Mouse (Mus musculus): ENCODE measurements around the gene Itpr2.

Itpr2 gene

DNA sequence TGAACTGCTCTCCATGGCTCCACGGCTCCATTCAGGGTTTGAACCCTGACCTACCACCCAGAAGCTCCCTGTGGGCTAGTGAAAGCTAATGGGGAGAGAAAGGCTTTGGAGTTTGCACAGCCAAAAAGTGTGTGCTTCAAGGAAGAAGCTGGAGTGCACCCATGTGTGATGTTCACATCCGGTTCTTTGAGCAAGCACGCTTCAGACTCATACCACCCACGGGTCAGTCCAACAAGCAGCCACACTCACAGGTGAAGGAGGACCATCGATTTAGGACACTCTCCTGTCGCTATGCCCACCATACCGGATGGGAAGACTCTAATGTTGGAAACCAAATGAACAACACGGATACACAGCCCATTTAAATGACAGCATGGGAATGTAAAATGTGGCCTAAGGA lies 9.5 kb upstream of the Itpr2 start:
- no peak for ATAC-seq (ENCODE audit: insufficient number of reproducible peaks, low FRiP score, low TSS enrichment)

GRCm38 (mm10) chr6:146509891-146510290 lies 7.9 kb upstream of the Itpr2 start:
- ATAC-seq (ENCODE audit: insufficient number of reproducible peaks, low FRiP score, low TSS enrichment): no peak

DNA sequence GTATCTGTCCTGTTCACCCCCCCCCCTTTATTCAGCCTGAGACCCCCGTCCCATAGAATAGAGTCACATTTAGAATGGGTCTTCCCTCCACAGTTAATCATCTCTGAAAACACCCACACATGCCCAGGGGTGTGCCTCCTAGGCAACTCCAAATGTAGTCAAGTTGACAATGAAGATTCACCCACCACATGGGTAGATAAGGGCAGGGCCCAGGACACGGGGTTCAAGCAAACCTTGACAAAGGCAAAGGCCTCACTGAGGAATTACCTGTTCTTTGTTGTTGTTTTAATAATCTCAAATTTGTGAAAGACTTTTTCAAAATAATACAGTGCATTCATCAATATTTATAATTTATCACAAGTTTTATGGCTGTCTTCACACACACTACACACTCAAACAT lies 2.4 kb upstream of the Itpr2 start:
- no peak for ATAC-seq (ENCODE audit: insufficient number of reproducible peaks, low FRiP score, low TSS enrichment)

GRCm38 (mm10) chr6:146502856-146503255 lies 833 bp upstream of the Itpr2 start:
- no peak for ATAC-seq (ENCODE audit: insufficient number of reproducible peaks, low FRiP score, low TSS enrichment)

DNA sequence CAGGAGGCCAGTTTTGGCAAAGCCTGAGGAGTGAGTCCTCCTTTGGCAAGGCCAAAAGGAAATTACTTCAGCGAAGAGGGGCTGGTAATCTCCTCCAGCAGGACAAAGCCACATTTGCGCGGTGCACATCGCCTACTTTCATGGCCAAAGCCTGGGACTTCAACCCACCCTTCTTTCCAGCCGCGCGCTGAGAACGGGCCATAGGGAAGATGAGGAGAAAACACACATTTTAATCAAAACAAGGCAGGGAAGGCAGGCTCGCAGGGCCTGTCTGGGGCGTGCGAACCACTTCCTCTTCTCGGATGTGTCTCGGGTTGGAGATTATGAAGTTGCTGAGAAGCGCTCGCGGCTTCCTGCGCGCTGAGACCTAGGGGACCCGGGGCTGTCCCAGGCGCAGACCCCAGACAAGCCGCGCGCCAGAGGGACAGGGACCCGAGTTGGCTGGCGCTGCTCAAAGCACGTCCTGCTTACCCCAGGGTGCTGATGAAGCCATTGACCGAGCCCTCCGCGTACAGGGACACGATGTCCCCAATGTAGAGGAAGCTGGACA lies 632 bp downstream of the Itpr2 start:
- peak; percentile 37; the same call in 1 of the 2 replicates for ATAC-seq (ENCODE audit: insufficient number of reproducible peaks, low FRiP score, low TSS enrichment)

DNA sequence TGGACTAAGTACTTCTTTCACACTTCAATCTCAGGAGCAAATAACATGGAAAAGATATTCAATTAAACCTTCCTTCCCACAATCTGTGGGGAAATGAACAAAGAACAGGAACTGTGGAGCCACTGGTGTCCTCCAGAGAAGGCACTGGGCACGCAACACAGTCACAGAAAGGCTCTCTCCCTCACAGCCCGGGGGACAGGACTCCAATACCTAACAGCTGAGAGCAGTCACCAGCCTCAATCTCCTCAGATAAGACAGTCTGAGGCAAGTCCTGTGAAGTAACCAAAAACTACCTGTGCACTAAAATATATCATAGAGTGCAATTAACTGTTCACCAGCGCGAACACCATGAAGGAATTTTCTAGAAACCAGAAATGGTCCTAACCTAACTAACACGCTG lies 1.3 kb downstream of the Itpr2 start:
- no peak for ATAC-seq (ENCODE audit: insufficient number of reproducible peaks, low FRiP score, low TSS enrichment)

DNA sequence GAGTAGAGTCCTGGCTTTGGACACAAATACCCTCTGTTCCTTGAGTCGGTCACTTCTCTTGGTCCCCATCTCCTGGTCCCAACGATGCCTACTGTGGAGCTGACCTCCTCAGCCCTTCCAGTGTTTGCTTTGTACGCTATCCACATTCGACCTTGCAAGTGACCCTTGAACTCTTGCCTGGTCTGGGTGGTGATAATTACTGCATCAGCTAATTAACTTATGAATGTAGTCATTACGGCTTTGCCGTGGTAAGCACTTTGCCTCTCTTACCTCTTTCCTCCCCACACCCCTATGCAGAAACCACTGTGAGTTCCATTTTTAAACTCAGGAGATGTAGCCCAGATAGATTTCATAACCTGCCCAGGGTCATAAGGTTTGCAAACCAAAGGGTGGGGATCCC lies 1.8 kb downstream of the Itpr2 start:
- ATAC-seq (ENCODE audit: insufficient number of reproducible peaks, low FRiP score, low TSS enrichment): no peak

DNA sequence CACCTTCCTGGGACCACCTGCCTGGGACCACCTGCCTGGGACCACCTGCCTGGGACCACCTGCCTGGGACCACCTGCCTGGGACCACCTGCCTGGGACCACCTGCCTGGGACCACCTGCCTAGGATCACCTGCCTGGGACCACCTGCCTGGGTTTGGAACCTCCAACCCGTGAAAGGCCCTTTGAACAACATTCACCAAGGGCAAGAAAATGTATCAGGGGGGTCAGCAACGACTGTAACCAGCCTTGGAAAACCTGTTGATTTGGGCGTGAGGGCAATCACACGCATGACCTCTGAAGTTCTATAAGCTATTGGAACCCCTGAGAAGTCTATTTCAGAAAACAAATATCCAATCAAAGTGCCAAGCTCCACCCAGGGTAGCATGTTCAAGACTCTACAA lies 2.5 kb downstream of the Itpr2 start:
- no peak for ATAC-seq (ENCODE audit: insufficient number of reproducible peaks, low FRiP score, low TSS enrichment)

DNA sequence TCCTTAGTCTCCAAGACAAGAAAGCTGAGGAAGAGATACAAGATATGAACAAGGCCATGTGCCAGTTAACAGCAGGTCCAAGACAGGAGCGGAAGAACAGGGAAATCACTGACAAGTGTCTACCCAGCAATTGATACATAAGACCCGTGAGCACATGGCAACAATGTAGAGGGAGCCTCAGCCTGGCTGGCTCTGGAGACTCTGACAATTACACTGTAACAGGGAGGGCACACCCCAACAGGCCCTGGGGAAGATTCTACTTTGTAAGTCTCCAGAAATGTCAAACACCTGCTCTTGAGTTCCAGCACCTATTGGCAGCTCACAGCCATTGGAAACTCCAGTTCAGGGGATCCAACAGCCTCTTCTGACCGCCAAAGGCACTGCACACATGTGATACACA lies 3.6 kb downstream of the Itpr2 start:
- no peak for ATAC-seq (ENCODE audit: insufficient number of reproducible peaks, low FRiP score, low TSS enrichment)

GRCm38 (mm10) chr6:146497866-146498265 lies 4.2 kb downstream of the Itpr2 start:
- no peak for ATAC-seq (ENCODE audit: insufficient number of reproducible peaks, low FRiP score, low TSS enrichment)

DNA sequence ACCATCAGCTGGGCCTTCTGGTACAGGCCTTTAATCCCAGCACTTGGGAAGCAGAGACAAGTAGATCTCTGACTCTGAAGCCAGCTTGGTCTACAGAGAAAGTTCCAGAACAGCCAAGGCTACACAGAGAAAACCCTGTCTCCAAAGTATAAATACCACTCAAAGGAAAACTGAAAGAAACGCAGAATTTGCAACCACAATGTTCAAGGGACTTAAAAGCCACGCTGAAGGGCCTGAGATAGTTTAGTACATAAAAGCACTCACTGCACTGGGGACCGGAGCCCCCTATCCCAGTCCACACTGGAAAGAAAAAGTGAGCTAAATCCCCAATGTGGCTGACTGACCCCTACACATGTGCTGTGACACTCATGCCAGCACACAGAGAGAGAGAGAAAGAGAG lies 4.6 kb downstream of the Itpr2 start:
- ATAC-seq (ENCODE audit: insufficient number of reproducible peaks, low FRiP score, low TSS enrichment): no peak

- ATAC-seq (ENCODE audit: insufficient number of reproducible peaks, low FRiP score, low TSS enrichment): no peak
Observed at GRCm38 (mm10) chr6:146491680-146492079, 10.3 kb downstream of the Itpr2 start.

GRCm38 (mm10) chr6:146490416-146490960 lies 11.5 kb downstream of the Itpr2 start:
- no peak for ATAC-seq (ENCODE audit: insufficient number of reproducible peaks, low FRiP score, low TSS enrichment)

DNA sequence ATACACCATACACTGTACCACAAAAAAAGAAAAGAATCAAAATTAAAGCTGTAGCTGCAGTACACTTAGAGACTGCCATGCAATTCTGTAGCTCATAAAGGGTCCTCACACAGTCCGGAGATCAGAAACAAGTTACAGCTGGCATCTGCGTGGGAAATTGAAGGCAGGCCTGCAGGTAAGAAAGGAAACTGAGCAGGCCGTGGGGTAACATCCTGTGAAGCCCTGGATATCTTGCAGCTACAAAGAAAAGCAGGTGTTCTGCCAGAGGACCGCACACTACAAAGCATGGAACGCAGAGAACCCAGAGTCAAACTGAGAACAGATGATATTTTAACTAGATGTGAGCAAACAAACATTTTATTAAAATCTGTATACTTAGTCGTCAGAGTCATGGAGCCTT lies 12.2 kb downstream of the Itpr2 start:
- no peak for ATAC-seq (ENCODE audit: insufficient number of reproducible peaks, low FRiP score, low TSS enrichment)

- ATAC-seq (ENCODE audit: insufficient number of reproducible peaks, low FRiP score, low TSS enrichment): no peak
Observed at GRCm38 (mm10) chr6:146488749-146489148, 13.3 kb downstream of the Itpr2 start.

- no peak for ATAC-seq (ENCODE audit: insufficient number of reproducible peaks, low FRiP score, low TSS enrichment)
Observed at GRCm38 (mm10) chr6:146487079-146487478, 14.9 kb downstream of the Itpr2 start.

GRCm38 (mm10) chr6:146486073-146486472 lies 15.9 kb downstream of the Itpr2 start:
- ATAC-seq (ENCODE audit: insufficient number of reproducible peaks, low FRiP score, low TSS enrichment): no peak

DNA sequence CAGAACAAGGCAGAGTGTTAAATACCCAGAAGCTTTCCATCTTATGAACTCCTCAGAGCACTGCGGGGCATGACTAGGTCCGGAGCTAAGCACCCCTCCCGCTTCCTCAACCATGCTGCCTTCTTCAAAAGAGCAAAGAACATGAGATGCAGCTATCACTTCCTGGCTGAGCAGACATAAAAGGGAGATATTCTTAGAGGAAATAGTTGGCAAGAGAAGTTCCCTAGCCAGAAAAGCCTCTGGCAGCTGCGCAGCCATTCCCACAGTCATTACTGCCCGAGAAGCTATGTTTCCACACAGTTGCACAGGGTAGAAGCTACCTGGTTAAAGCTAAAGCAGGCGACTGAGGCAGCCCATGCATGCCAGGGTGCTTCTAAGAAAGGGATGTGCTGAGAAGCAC lies 20.6 kb downstream of the Itpr2 start:
- ATAC-seq (ENCODE audit: insufficient number of reproducible peaks, low FRiP score, low TSS enrichment): no peak

DNA sequence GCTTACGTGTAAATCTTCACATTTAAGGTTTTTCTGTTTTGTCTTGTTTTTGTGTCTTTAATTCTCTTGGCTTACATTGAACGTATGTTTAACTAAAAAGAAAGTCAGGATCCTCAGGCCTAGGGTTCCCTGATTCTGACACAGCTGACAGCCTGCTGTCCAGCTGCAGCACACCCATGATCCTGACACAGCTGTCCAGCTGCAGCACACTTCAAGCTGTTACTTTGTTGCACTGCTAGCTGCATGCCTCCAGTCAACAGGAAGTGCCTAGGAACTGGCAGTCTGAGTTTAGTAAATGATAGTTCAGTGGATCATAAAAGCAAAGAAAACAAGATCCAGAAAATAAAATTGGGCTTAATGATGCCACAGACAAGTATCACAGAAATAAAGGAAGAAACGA lies 21.1 kb downstream of the Itpr2 start:
- no peak for ATAC-seq (ENCODE audit: insufficient number of reproducible peaks, low FRiP score, low TSS enrichment)

DNA sequence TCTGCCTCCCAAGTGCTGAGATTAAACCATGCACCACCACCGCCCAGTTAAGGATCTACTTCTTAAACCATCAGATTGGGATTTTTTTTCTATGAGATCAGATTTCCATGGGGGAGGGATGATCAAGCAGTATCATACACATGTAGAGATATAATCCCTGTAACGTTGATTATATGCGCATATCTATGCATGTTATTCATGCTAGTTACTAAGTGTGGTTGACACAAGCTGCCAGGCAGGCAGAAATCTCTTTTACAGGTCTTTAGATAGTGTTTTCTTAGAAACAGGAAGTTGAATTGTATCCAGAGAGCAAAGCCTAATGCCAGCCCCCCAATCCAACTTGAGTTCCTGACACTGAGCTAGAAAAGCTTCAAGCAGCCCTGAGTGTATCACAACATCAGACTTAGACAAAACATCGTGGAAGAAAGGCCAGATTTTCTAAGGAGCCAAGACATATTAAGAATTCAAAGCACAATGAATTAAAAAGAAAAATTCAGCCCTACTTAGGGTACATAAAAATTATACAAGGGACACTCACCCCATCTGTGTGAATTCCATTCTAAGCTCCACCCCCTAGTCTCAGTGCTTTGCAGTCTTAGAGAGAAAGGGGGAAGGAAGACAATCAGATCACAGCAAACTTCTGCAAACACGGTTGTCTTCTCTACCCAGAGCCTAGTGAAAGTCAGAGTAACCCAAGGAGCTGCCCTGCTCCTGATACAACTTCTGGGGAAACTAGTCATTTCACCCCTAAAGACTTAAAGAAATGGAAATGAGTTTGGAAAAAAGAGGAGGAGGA lies 22.9 kb downstream of the Itpr2 start:
- ATAC-seq (ENCODE audit: insufficient number of reproducible peaks, low FRiP score, low TSS enrichment): no peak

- no peak for ATAC-seq (ENCODE audit: insufficient number of reproducible peaks, low FRiP score, low TSS enrichment)
Observed at GRCm38 (mm10) chr6:146476865-146477264, 25.2 kb downstream of the Itpr2 start.

GRCm38 (mm10) chr6:146474166-146474565 lies 27.9 kb downstream of the Itpr2 start:
- no peak for ATAC-seq (ENCODE audit: insufficient number of reproducible peaks, low FRiP score, low TSS enrichment)
